Mouse (Mus musculus): ENCODE results near the gene Exosc9.

- TF ChIP-seq EP300 (IDR thresholded peaks at IDR 0.05; ENCODE audit: low read depth) (no peak), CTCF (IDR thresholded peaks at IDR 0.05; ENCODE audit: low read depth) (no peak)
Observed at GRCm38 (mm10) chr3:36533201-36533672, 19.2 kb upstream of the Exosc9 start.
